ENCODE assay signal across 15 mouse cellular contexts in the genomic region with DNA sequence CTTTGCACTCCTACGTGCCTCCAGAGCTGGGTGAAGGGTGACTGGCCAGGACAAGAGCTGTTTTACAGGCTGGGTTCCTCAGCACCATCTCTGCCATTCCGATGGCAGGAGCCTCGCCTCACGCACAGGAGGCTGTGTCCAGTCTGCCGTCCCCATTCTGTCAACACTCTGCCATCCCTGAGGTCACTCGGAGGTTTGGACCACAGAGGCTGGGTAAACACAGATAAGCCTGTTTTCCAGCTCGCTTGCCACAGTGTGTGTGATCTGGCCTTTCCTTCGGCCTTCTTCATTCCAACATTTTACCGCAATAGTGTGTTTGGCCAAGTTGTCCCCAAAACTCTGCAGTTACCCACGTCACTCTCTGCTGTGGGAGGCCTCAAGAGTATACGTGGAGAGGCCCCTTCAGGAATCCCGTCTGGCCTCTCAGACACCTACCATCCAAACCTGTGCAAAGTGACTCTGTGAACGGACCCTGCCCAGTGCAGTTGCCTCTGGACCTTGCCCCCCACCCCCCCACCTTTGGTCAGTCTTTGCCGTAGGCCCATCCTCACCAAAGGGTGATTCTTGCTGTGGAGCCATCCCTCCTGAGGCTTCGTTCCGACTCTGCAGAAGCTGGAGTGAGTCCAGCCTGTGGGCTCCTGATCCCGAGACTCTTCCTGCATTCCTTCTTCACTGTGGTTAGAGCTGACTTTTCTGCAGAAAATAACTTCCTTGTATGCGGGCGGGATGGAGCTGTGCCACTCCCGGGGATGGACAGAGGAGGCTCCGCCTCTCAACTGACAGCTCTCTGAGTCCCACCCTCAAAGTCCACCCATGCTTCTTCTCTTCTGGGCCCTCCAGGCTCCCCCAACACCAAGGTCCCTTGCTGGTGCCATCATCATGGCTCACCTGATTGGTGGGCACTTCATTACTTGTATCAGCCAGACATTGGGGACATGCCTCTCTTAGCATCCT. TPM values are rescaled to one million over a fixed set of nuclear protein-coding genes. Genes with fewer than 3 reads are reported as not detected.
DNase-seq lines count a peak whose midpoint lies in the region; ATAC-seq and TF ChIP-seq lines count a peak whose summit lies in the region.
"Had no signal": no experiment of that assay in that cellular context is flagged by ENCODE, and none has a peak within 500 bp of the region (broad histone marks: within the 10 kb centered on the region; RNA-seq: fewer than 3 reads in every experiment).

No protein-coding gene starts in this region.

- no peaks in the 10 kb centered on the region for H3K9me3 ChIP-seq in forebrain, embryonic 10.5 days
- no peaks in the 10 kb centered on the region for H3K9me3 ChIP-seq in forebrain, embryonic 16.5 days (ENCODE audit: control insufficient read depth, low read length)
- H3K9me3 ChIP-seq: forebrain, embryonic 13.5 days had no signal

- no peak for ATAC-seq in forebrain, embryonic 16.5 days
- ATAC-seq: CD4-positive, CD25-positive, alpha-beta regulatory T cell, adult 4 months; forebrain, embryonic 13.5 days had no signal

- no peak for TF ChIP-seq CTCF in lung, adult 2 months (IDR thresholded peaks at IDR 0.05; ENCODE audit: insufficient read depth, low read length)

- 61% methylated on average over 21 of the region's 21 CpGs for WGBS in forebrain, embryonic 10.5 days
- WGBS in forebrain, embryonic 16.5 days: 57% methylated on average over 21 of the region's 21 CpGs
- WGBS in lung, adult 2 months: 50% methylated on average over 21 of the region's 21 CpGs

- H3K4me3 ChIP-seq in forebrain, embryonic 10.5 days: no peak overlapping the region
- no peak overlapping the region for H3K4me3 ChIP-seq in forebrain, embryonic 16.5 days (replicated peaks; ENCODE audit: low read length)
- no peak overlapping the region for H3K4me3 ChIP-seq in lung, adult 2 months (replicated peaks; ENCODE audit: extremely low read depth, low read depth, low read length)
- H3K4me3 ChIP-seq: forebrain, embryonic 13.5 days had no signal

- no peak for DNase-seq in forebrain, embryonic 10.5 days (ENCODE audit: extremely low spot score, low spot score)
- DNase-seq in lung, postnatal 10 days: peak; percentile 24
- no peak for DNase-seq in lung, adult 2 months
- peak; percentile 16 for DNase-seq in heart, postnatal 4 days
- peak; percentile 75 for DNase-seq in yolk sac, embryonic 10.5 days (ENCODE audit: low spot score)
- no peak for DNase-seq in left cerebral cortex, adult 11 months (ENCODE audit: low spot score)
- no peak for DNase-seq in gastrocnemius, postnatal 25 days
- DNase-seq: adrenal gland, postnatal 36 days; gastrocnemius, postnatal 36 days; kidney, adult 2 months; spleen, adult 18-20 months; thymus, postnatal 14 days had no signal

- peaks cover 24% of the 10 kb centered on the region for H3K4me1 ChIP-seq in forebrain, embryonic 10.5 days
- H3K4me1 ChIP-seq in forebrain, embryonic 16.5 days (replicated peaks; ENCODE audit: control insufficient read depth, insufficient read depth, low read length): 0 out of 2 replicates have a peak, but pooled peaks cover 4% of the 10 kb centered on the region
- no peaks in the 10 kb centered on the region for H3K4me1 ChIP-seq in lung, adult 2 months (ENCODE audit: control insufficient read depth, insufficient read depth, low read length)
- H3K4me1 ChIP-seq: forebrain, embryonic 13.5 days had no signal

- H3K36me3 ChIP-seq in forebrain, embryonic 10.5 days (replicated peaks): peaks cover 83% of the 10 kb centered on the region
- H3K36me3 ChIP-seq in forebrain, embryonic 16.5 days (ENCODE audit: control insufficient read depth, insufficient read depth): peaks cover 4% of the 10 kb centered on the region; the same call in 1 of the 2 replicates

- H3K4me2 ChIP-seq in forebrain, embryonic 16.5 days (ENCODE audit: low read length): no peak overlapping the region
- H3K4me2 ChIP-seq: forebrain, embryonic 13.5 days had no signal

- no peak for TF ChIP-seq POLR2A in lung, adult 2 months (IDR thresholded peaks at IDR 0.05; ENCODE audit: borderline replicate concordance, extremely low read depth, low read depth, low read length)

- no peaks in the 10 kb centered on the region for H3K27me3 ChIP-seq in forebrain, embryonic 10.5 days (ENCODE audit: poor library complexity, severe bottlenecking)
- H3K27me3 ChIP-seq in forebrain, embryonic 16.5 days (replicated peaks; ENCODE audit: control insufficient read depth, insufficient read depth, low read length): no peaks in the 10 kb centered on the region
- H3K27me3 ChIP-seq: forebrain, embryonic 13.5 days had no signal

- no peak overlapping the region for H3K9ac ChIP-seq in forebrain, embryonic 16.5 days (replicated peaks; ENCODE audit: low read depth, low read length)
- H3K9ac ChIP-seq: forebrain, embryonic 13.5 days had no signal

- H3K27ac ChIP-seq in forebrain, embryonic 10.5 days: 0 out of 2 replicates have a peak overlapping the region, but pooled peaks have one; percentile 16
- H3K27ac ChIP-seq in forebrain, embryonic 16.5 days (ENCODE audit: low read length): no peak overlapping the region
- H3K27ac ChIP-seq: forebrain, embryonic 13.5 days had no signal

RNA-seq across cellular contexts. Expression of a gene that starts 9.7 kb away (rescaled TPM):
- polyA plus RNA-seq in forebrain, embryonic 10.5 days (2016; fragmentation: Nextera tagmentation; extraction: Ambion mirVana): 26.3 and 32.5 TPM in 2 replicates
- polyA plus RNA-seq in forebrain, embryonic 16.5 days (2015; fragmentation: Nextera tagmentation; extraction: Ambion mirVana): 153 and 163 TPM in 2 replicates
- polyA plus RNA-seq in lung, adult 2 months (2012; rRNA removed): 42.8 and 65.2 TPM in 2 replicates
- total RNA-seq in heart, postnatal 4 days (2021): 10 to 100 TPM; 28.8 to 33.0 TPM
- 10 to 100 TPM; 22.9 to 27.4 TPM for total RNA-seq in gastrocnemius, postnatal 25 days (2021)

Comparison
In these comparisons a context has a peak if more than half of its experiments do, and no peak if none do; other contexts are left out.
1. DNase-seq: peak in lung, postnatal 10 days (single experiment), heart, postnatal 4 days (single experiment) and yolk sac, embryonic 10.5 days (single experiment); none in forebrain, embryonic 10.5 days (single experiment), lung, adult 2 months (single experiment), left cerebral cortex, adult 11 months (single experiment) and gastrocnemius, postnatal 25 days (single experiment).